Comparison of ENCODE assay signal across 11 mouse cellular contexts in the genomic region with DNA sequence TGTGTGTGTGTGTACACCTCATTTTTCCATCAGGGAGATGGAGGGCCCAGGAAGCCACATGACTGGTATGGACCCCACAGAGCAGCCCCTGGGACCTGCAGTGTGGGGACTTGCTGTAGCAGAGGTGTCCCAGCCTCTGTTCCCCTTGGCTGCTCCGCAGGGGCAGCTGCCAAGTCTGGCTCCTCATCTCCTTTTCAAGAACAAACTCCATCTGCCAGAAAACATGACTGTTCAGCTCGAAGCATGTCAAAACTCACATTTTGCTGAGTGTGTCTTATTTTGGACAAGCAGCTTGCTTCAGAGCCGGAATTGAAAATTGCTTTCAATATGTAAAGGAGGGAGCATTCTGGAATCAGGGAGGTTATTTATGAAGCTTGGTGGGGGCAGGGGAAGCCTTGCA.
DNase-seq lines count a peak whose midpoint lies in the region; ATAC-seq lines count a peak whose summit lies in the region.
"Had no signal": no experiment of that assay in that cellular context is flagged by ENCODE, and none has a peak within 500 bp of the region (broad histone marks: within the 10 kb centered on the region; RNA-seq: fewer than 3 reads in every experiment).

No protein-coding gene starts in this region.

- no peaks in the 10 kb centered on the region for H3K9me3 ChIP-seq in neural tube, embryonic 15.5 days (replicated peaks)
- H3K9me3 ChIP-seq: embryonic facial prominence, embryonic 13.5 days; heart, embryonic 15.5 days; megakaryocyte, embryonic 14.5 days had no signal

- no peak overlapping the region for H3K4me2 ChIP-seq in neural tube, embryonic 15.5 days
- H3K4me2 ChIP-seq: embryonic facial prominence, embryonic 13.5 days; heart, embryonic 15.5 days had no signal

- H3K36me3 ChIP-seq in neural tube, embryonic 15.5 days, result no peaks in the 10 kb centered on the region
- H3K36me3 ChIP-seq: embryonic facial prominence, embryonic 13.5 days; heart, embryonic 15.5 days had no signal

- H3K9ac ChIP-seq in neural tube, embryonic 15.5 days (replicated peaks), result no peak overlapping the region
- H3K9ac ChIP-seq: embryonic facial prominence, embryonic 13.5 days; heart, embryonic 15.5 days had no signal

- peak overlapping the region; percentile 20; the same call in 1 of the 2 replicates for H3K27ac ChIP-seq in neural tube, embryonic 15.5 days (replicated peaks)
- H3K27ac ChIP-seq: embryonic facial prominence, embryonic 13.5 days; heart, embryonic 15.5 days had no signal

- DNase-seq in adrenal gland, postnatal 14 days, result peak; percentile 18
- no peak for DNase-seq in adrenal gland, postnatal 36 days
- peak; percentile 8 to 16 for DNase-seq in left cerebral cortex, adult 18-20 months (ENCODE audit: low spot score in 2 of 2)
- DNase-seq in left cerebral cortex, adult 11 months (ENCODE audit: low spot score), result no peak
- DNase-seq in layer of hippocampus, postnatal 10 days (ENCODE audit: low spot score in 2 of 2), result peak; percentile 15 to 24
- no peak for DNase-seq in adrenal gland, postnatal 4 days (ENCODE audit: low spot score in 2 of 2)

- ATAC-seq in neural tube, embryonic 15.5 days (ENCODE audit: low FRiP score), result no peak
- ATAC-seq in inflammation-experienced regulatory T-cells, adult 6 months, result no peak

- peaks cover 12% of the 10 kb centered on the region; the same call in 1 of the 2 replicates for H3K4me1 ChIP-seq in neural tube, embryonic 15.5 days
- H3K4me1 ChIP-seq: heart, embryonic 15.5 days had no signal

- WGBS in neural tube, embryonic 15.5 days, result 54% methylated on average over 3 of the region's 3 CpGs

- H3K4me3 ChIP-seq in neural tube, embryonic 15.5 days (replicated peaks), result no peak overlapping the region
- H3K4me3 ChIP-seq: embryonic facial prominence, embryonic 13.5 days; heart, embryonic 15.5 days; megakaryocyte, embryonic 14.5 days had no signal

- no peaks in the 10 kb centered on the region for H3K27me3 ChIP-seq in neural tube, embryonic 15.5 days (replicated peaks)
- H3K27me3 ChIP-seq: embryonic facial prominence, embryonic 13.5 days; heart, embryonic 15.5 days had no signal

Comparison
In these comparisons a context has a peak if more than half of its experiments do, and no peak if none do; other contexts are left out.
1. DNase-seq: peak in adrenal gland, postnatal 14 days (single experiment), left cerebral cortex, adult 18-20 months (2 of 2) and layer of hippocampus, postnatal 10 days (2 of 2); none in adrenal gland, postnatal 36 days (0 of 2), left cerebral cortex, adult 11 months (single experiment) and adrenal gland, postnatal 4 days (0 of 2).